Mouse (Mus musculus): Measurements from ENCODE around the gene Dmwd. TPM values are rescaled to one million over a fixed set of nuclear protein-coding genes. Genes with fewer than 3 reads are reported as not detected.

Dmwd gene
- total and polyA plus RNA-seq, 3 experiments = 18.3 to 70.3 (median 51.5) TPM

DNA sequence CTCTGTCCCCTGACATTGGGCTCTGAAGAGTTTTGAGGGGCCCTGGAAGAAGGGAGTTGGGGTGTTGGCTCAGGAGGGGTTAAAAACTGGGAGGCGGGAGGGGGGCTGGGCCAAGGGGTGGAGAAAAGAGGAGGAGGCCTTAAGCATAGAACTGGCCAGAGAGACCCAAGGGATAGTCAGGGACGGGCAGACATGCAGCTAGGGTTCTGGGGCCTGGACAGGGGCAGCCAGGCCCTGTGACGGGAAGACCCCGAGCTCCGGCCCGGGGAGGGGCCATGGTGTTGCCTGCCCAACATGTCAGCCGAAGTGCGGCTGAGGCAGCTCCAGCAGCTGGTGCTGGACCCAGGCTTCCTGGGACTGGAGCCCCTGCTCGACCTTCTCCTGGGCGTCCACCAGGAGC is 7.7 kb downstream of the Dmwd start, which contains the start of gene Dmpk:
TSS of gene Dmpk (plus strand) at position 149 of the 400 bp plus-strand sequence.
- Histone ChIP-seq H3K4me1 (ENCODE audit: control insufficient read depth in 1 of 2, insufficient read depth in 2 of 2, low read length in 2 of 2) (peaks cover 5 to 14% of the 10 kb centered on the region in 2 experiments), H3K79me2 (ENCODE audit: control insufficient read depth, insufficient read depth, low read length, poor library complexity) (no peaks in the 10 kb centered on the region; the same call in 1 of the 2 replicates), H3K9ac (ENCODE audit: control insufficient read depth, low read depth, low read length, poor library complexity, severe bottlenecking) (no peak within 1 kb of the TSS), H3K36me3 (ENCODE audit: control insufficient read depth in 1 of 2, insufficient read depth in 2 of 2, low read length in 2 of 2) (peaks cover 0 to 8% of the 10 kb centered on the region in 2 experiments; a peak in 2 of 4 replicates), H3K9me3 (replicated peaks; ENCODE audit: insufficient read depth, low read length) (no peaks in the 10 kb centered on the region), H3K27ac (ENCODE audit: control insufficient read depth, low read depth, low read length) (no peak within 1 kb of the TSS), H3K27me3 (ENCODE audit: control insufficient read depth in 1 of 2, insufficient read depth in 2 of 2, low read length in 2 of 2) (no peaks in the 10 kb centered on the region), H3K4me3 (ENCODE audit: control insufficient read depth in 1 of 2, insufficient read depth in 1 of 2, low read depth in 2 of 2, low read length in 2 of 2) (no peak within 1 kb of the TSS)
- TF ChIP-seq SMC3 (IDR thresholded peaks at IDR 0.05; ENCODE audit: low read depth, low read length) (no peak), BHLHE40 (IDR thresholded peaks at IDR 0.05; ENCODE audit: borderline replicate concordance, low read depth, low read length) (no peak), TAL1 (IDR thresholded peaks at IDR 0.05; ENCODE audit: low read length) (no peak), ZNF384 (IDR thresholded peaks at IDR 0.05; ENCODE audit: low read depth, low read length) (no peak), GABPA (IDR thresholded peaks at IDR 0.05; ENCODE audit: low read depth, low read length) (no peak), TCF12 (IDR thresholded peaks at IDR 0.05; ENCODE audit: low read depth, low read length) (no peak), MAZ (IDR thresholded peaks at IDR 0.05; ENCODE audit: low read depth, low read length) (no peak), GATA1 (IDR thresholded peaks at IDR 0.05; ENCODE audit: low read depth, low read length) (no peak), TBP (IDR thresholded peaks at IDR 0.05; ENCODE audit: low read depth, low read length) (no peak), NELFE (IDR thresholded peaks at IDR 0.05; ENCODE audit: low read depth, low read length) (no peak), ETS1 (IDR thresholded peaks at IDR 0.05; ENCODE audit: low read depth, low read length) (no peak), CHD1 (IDR thresholded peaks at IDR 0.05; ENCODE audit: low read depth, low read length) (no peak), MAX (IDR thresholded peaks at IDR 0.05; ENCODE audit: low read length) (no peak), CHD2 (IDR thresholded peaks at IDR 0.05; ENCODE audit: low read length) (no peak), MEF2A (IDR thresholded peaks at IDR 0.05; ENCODE audit: extremely low read depth, insufficient replicate concordance, low read depth, low read length, poor library complexity, severe bottlenecking) (no peak), ZMIZ1 (IDR thresholded peaks at IDR 0.05; ENCODE audit: low read depth, low read length) (no peak), RCOR1 (IDR thresholded peaks at IDR 0.05; ENCODE audit: low read depth, low read length) (no peak), KAT2A (conservative IDR thresholded peaks at IDR 0.05; ENCODE audit: low read depth, low read length) (no peak), CTCF (IDR thresholded peaks at IDR 0.05 in 2 of 3, conservative IDR thresholded peaks at IDR 0.05 in 1 of 3; ENCODE audit: control insufficient read depth in 1 of 3, insufficient read depth in 1 of 3, low read depth in 2 of 3, low read length in 3 of 3, poor library complexity in 1 of 3, severe bottlenecking in 1 of 3) (no peak)
- no peak for DNase-seq (ENCODE audit: low read depth, low spot score)

DNA sequence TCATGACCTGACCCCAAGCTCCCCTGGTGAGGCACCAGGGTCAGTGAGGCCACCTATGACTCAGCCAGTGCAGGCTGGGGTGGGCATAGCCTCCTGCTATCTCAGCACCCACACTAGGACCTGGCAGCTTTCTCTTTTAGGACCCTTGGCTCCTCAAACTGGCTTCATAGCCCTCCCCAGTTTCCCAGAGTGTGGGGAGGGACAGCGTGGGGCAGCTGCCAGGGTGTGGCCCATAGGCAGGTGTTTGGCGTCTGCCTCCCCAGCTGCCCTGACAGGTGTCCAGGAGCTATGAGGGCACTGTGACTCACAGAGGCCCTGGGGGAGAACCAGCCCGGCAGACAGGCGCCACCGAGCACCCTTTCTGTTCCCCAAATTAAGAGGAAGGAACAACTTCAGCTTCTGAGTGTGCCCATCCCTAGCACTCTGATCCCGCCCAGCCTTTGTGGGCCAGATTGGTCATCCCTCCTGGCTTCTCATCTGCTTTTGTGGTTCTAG is 8.3 kb downstream of the Dmwd start:
- no peak overlapping the region for H3K27ac ChIP-seq (ENCODE audit: control insufficient read depth, low read depth, low read length)
- no peaks in the 10 kb centered on the region for H3K27me3 ChIP-seq (ENCODE audit: control insufficient read depth in 1 of 2, insufficient read depth in 2 of 2, low read length in 2 of 2)
- H3K4me1 ChIP-seq (ENCODE audit: control insufficient read depth in 1 of 2, insufficient read depth in 2 of 2, low read length in 2 of 2) = peaks cover 5 to 14% of the 10 kb centered on the region in 2 experiments

More for the DNA sequence above, 8.3 kb downstream of the Dmwd start:
- Histone ChIP-seq H3K79me2 (ENCODE audit: control insufficient read depth, insufficient read depth, low read length, poor library complexity) (no peaks in the 10 kb centered on the region), H3K9ac (ENCODE audit: control insufficient read depth, low read depth, low read length, poor library complexity, severe bottlenecking) (no peak overlapping the region), H3K36me3 (ENCODE audit: control insufficient read depth in 1 of 2, insufficient read depth in 2 of 2, low read length in 2 of 2) (peaks cover 0 to 8% of the 10 kb centered on the region in 2 experiments; a peak in 2 of 4 replicates), H3K9me3 (replicated peaks; ENCODE audit: insufficient read depth, low read length) (no peaks in the 10 kb centered on the region), H3K4me3 (ENCODE audit: control insufficient read depth in 1 of 2, insufficient read depth in 1 of 2, low read depth in 2 of 2, low read length in 2 of 2) (no peak overlapping the region)
- DNase-seq (ENCODE audit: low read depth, low spot score) = peak; percentile 57
- TF ChIP-seq MYB (IDR thresholded peaks at IDR 0.05; ENCODE audit: low read depth, low read length) (no peak), TCF12 (IDR thresholded peaks at IDR 0.05; ENCODE audit: low read depth, low read length) (0 out of 2 replicates have a peak, but pooled peaks have one; percentile 16), GABPA (IDR thresholded peaks at IDR 0.05; ENCODE audit: low read depth, low read length) (no peak)

Data from MEL (cell line).